Mouse (Mus musculus): ENCODE results near the gene Plekhg5. TPM values are rescaled to one million over a fixed set of nuclear protein-coding genes. Genes with fewer than 3 reads are reported as not detected.
A peak's percentile ranks its signal among the peaks of the same experiment; 100 is the strongest.

Plekhg5 gene
- 11.9 and 13.4 TPM in 2 replicates for polyA plus RNA-seq (2015; fragmentation: Nextera tagmentation; extraction: Ambion mirVana)

- Histone ChIP-seq H3K4me2 (ENCODE audit: low read depth, low read length) (no peak within 1 kb of the TSS), H3K4me1 (ENCODE audit: control insufficient read depth, insufficient read depth, low read length) (peaks cover 9% of the 10 kb centered on the region), H3K4me3 (ENCODE audit: low read length) (no peak within 1 kb of the TSS), H3K9me3 (replicated peaks; ENCODE audit: control insufficient read depth, low read length) (no peaks in the 10 kb centered on the region), H3K27me3 (ENCODE audit: control insufficient read depth, insufficient read depth, low read length) (no peaks in the 10 kb centered on the region), H3K27ac (ENCODE audit: low read length) (no peak within 1 kb of the TSS), H3K36me3 (ENCODE audit: control insufficient read depth, insufficient read depth) (no peaks in the 10 kb centered on the region), H3K9ac (ENCODE audit: low read length) (no peak within 1 kb of the TSS)
- WGBS = 41% methylated on average over 10 of the region's 10 CpGs
- no peak for ATAC-seq (replicated peaks; ENCODE audit: extremely low read depth, insufficient read depth, low FRiP score)
Measured at GRCm38 (mm10) chr4:152072121-152072601, at the start of gene Plekhg5. Gene Plekhg5 (plus strand): TSS chr4:152072498.

GRCm38 (mm10) chr4:152022506-152022905, 49.8 kb upstream of the Plekhg5 start:
- peaks cover 36% of the 10 kb centered on the region for H3K36me3 ChIP-seq (ENCODE audit: control insufficient read depth, insufficient read depth)
- H3K9me3 ChIP-seq (replicated peaks; ENCODE audit: control insufficient read depth, low read length) = no peaks in the 10 kb centered on the region
- H3K9ac ChIP-seq (ENCODE audit: low read length) = no peak overlapping the region
- H3K27ac ChIP-seq (ENCODE audit: low read length) = no peak overlapping the region
- no peak overlapping the region for H3K4me2 ChIP-seq (ENCODE audit: low read depth, low read length)
- no peak overlapping the region for H3K4me3 ChIP-seq (ENCODE audit: low read length)
- no peak for ATAC-seq (replicated peaks; ENCODE audit: extremely low read depth, insufficient read depth, low FRiP score)
- H3K27me3 ChIP-seq (ENCODE audit: control insufficient read depth, insufficient read depth, low read length) = no peaks in the 10 kb centered on the region
- H3K4me1 ChIP-seq (ENCODE audit: control insufficient read depth, insufficient read depth, low read length) = peaks cover 16% of the 10 kb centered on the region
- WGBS = 74% methylated on average over 8 of the region's 8 CpGs

GRCm38 (mm10) chr4:152024525-152024924, 47.8 kb upstream of the Plekhg5 start:
- WGBS = 86% methylated on average over 11 of the region's 11 CpGs
- H3K4me3 ChIP-seq (ENCODE audit: low read length) = no peak overlapping the region
- H3K4me1 ChIP-seq (ENCODE audit: control insufficient read depth, insufficient read depth, low read length) = peaks cover 27% of the 10 kb centered on the region
- no peak for ATAC-seq (replicated peaks; ENCODE audit: extremely low read depth, insufficient read depth, low FRiP score)
- no peak overlapping the region for H3K9ac ChIP-seq (ENCODE audit: low read length)
- H3K27me3 ChIP-seq (ENCODE audit: control insufficient read depth, insufficient read depth, low read length) = no peaks in the 10 kb centered on the region
- H3K9me3 ChIP-seq (replicated peaks; ENCODE audit: control insufficient read depth, low read length) = no peaks in the 10 kb centered on the region
- no peak overlapping the region for H3K27ac ChIP-seq (ENCODE audit: low read length)
- H3K36me3 ChIP-seq (ENCODE audit: control insufficient read depth, insufficient read depth) = peaks cover 28% of the 10 kb centered on the region
- H3K4me2 ChIP-seq (ENCODE audit: low read depth, low read length) = no peak overlapping the region

- Histone ChIP-seq H3K27ac (ENCODE audit: low read length) (peak overlapping the region; percentile 66), H3K4me3 (ENCODE audit: low read length) (peak overlapping the region; percentile 78), H3K36me3 (ENCODE audit: control insufficient read depth, insufficient read depth) (peaks cover 12% of the 10 kb centered on the region), H3K4me1 (ENCODE audit: control insufficient read depth, insufficient read depth, low read length) (peaks cover 27% of the 10 kb centered on the region), H3K9me3 (replicated peaks; ENCODE audit: control insufficient read depth, low read length) (no peaks in the 10 kb centered on the region), H3K27me3 (ENCODE audit: control insufficient read depth, insufficient read depth, low read length) (0 out of 2 replicates have a peak, but pooled peaks cover 4% of the 10 kb centered on the region), H3K9ac (ENCODE audit: low read length) (peak overlapping the region; percentile 78), H3K4me2 (ENCODE audit: low read depth, low read length) (peak overlapping the region; percentile 99)
- 2% methylated on average over 41 of the region's 41 CpGs for WGBS
- peak; percentile 68 for ATAC-seq (replicated peaks; ENCODE audit: extremely low read depth, insufficient read depth, low FRiP score)
Measured at GRCm38 (mm10) chr4:152026751-152027508, 45.4 kb upstream of the Plekhg5 start.

- peaks cover 27% of the 10 kb centered on the region for H3K4me1 ChIP-seq (ENCODE audit: control insufficient read depth, insufficient read depth, low read length)
- no peaks in the 10 kb centered on the region for H3K9me3 ChIP-seq (replicated peaks; ENCODE audit: control insufficient read depth, low read length)
- H3K36me3 ChIP-seq (ENCODE audit: control insufficient read depth, insufficient read depth) = peaks cover 6% of the 10 kb centered on the region
- peak; percentile 96 for ATAC-seq (replicated peaks; ENCODE audit: extremely low read depth, insufficient read depth, low FRiP score)
- peak within 1 kb of the TSS; percentile 66 for H3K27ac ChIP-seq (ENCODE audit: low read length)
- peak within 1 kb of the TSS; percentile 78 for H3K4me3 ChIP-seq (ENCODE audit: low read length)
- peak within 1 kb of the TSS; percentile 78 for H3K9ac ChIP-seq (ENCODE audit: low read length)
- 0 out of 2 replicates have a peak, but pooled peaks cover 4% of the 10 kb centered on the region for H3K27me3 ChIP-seq (ENCODE audit: control insufficient read depth, insufficient read depth, low read length)
- H3K4me2 ChIP-seq (ENCODE audit: low read depth, low read length) = peak within 1 kb of the TSS; percentile 99
- under 1% methylated on average over 35 of the region's 35 CpGs for WGBS
Measured at GRCm38 (mm10) chr4:152027524-152027923, 44.8 kb upstream of the Plekhg5 start, which contains the start of gene Zbtb48. Gene Zbtb48 (minus strand): TSS chr4:152027671.

- 0 out of 2 replicates have a peak, but pooled peaks cover 4% of the 10 kb centered on the region for H3K27me3 ChIP-seq (ENCODE audit: control insufficient read depth, insufficient read depth, low read length)
- no peaks in the 10 kb centered on the region for H3K9me3 ChIP-seq (replicated peaks; ENCODE audit: control insufficient read depth, low read length)
- peaks cover 27% of the 10 kb centered on the region for H3K4me1 ChIP-seq (ENCODE audit: control insufficient read depth, insufficient read depth, low read length)
- H3K27ac ChIP-seq (ENCODE audit: low read length) = no peak overlapping the region; the same call in 1 of the 2 replicates
- H3K9ac ChIP-seq (ENCODE audit: low read length) = no peak overlapping the region; the same call in 1 of the 2 replicates
- peak overlapping the region; percentile 78; the same call in 1 of the 2 replicates for H3K4me3 ChIP-seq (ENCODE audit: low read length)
- H3K36me3 ChIP-seq (ENCODE audit: control insufficient read depth, insufficient read depth) = no peaks in the 10 kb centered on the region
- no peak for ATAC-seq (replicated peaks; ENCODE audit: extremely low read depth, insufficient read depth, low FRiP score)
- H3K4me2 ChIP-seq (ENCODE audit: low read depth, low read length) = peak overlapping the region; percentile 99
- WGBS = 54% methylated on average over 15 of the region's 15 CpGs
Measured at GRCm38 (mm10) chr4:152028456-152028855, 43.8 kb upstream of the Plekhg5 start.

- 29% methylated on average over 5 of the region's 5 CpGs for WGBS
- no peak overlapping the region for H3K4me3 ChIP-seq (ENCODE audit: low read length)
- ATAC-seq (replicated peaks; ENCODE audit: extremely low read depth, insufficient read depth, low FRiP score) = no peak
- H3K27me3 ChIP-seq (ENCODE audit: control insufficient read depth, insufficient read depth, low read length) = 0 out of 2 replicates have a peak, but pooled peaks cover 4% of the 10 kb centered on the region
- H3K4me1 ChIP-seq (ENCODE audit: control insufficient read depth, insufficient read depth, low read length) = peaks cover 27% of the 10 kb centered on the region
- H3K9ac ChIP-seq (ENCODE audit: low read length) = no peak overlapping the region
- no peaks in the 10 kb centered on the region for H3K9me3 ChIP-seq (replicated peaks; ENCODE audit: control insufficient read depth, low read length)
- no peak overlapping the region for H3K4me2 ChIP-seq (ENCODE audit: low read depth, low read length)
- no peaks in the 10 kb centered on the region for H3K36me3 ChIP-seq (ENCODE audit: control insufficient read depth, insufficient read depth)
- no peak overlapping the region for H3K27ac ChIP-seq (ENCODE audit: low read length)
Measured at GRCm38 (mm10) chr4:152029087-152029486, 43.2 kb upstream of the Plekhg5 start.

- Histone ChIP-seq H3K27ac (ENCODE audit: low read length) (no peak overlapping the region), H3K4me2 (ENCODE audit: low read depth, low read length) (no peak overlapping the region)
- 69% methylated on average over 4 of the region's 4 CpGs for WGBS
Measured at GRCm38 (mm10) chr4:152029997-152030396, 42.3 kb upstream of the Plekhg5 start.

GRCm38 (mm10) chr4:152032922-152033321, 39.4 kb upstream of the Plekhg5 start:
- WGBS = 85% methylated on average over 13 of the region's 13 CpGs
- no peak overlapping the region for H3K27ac ChIP-seq (ENCODE audit: low read length)
- peaks cover 9% of the 10 kb centered on the region for H3K4me1 ChIP-seq (ENCODE audit: control insufficient read depth, insufficient read depth, low read length)
- H3K36me3 ChIP-seq (ENCODE audit: control insufficient read depth, insufficient read depth) = no peaks in the 10 kb centered on the region
- 0 out of 2 replicates have a peak, but pooled peaks cover 4% of the 10 kb centered on the region for H3K27me3 ChIP-seq (ENCODE audit: control insufficient read depth, insufficient read depth, low read length)
- no peak overlapping the region for H3K4me2 ChIP-seq (ENCODE audit: low read depth, low read length)
- no peak overlapping the region for H3K9ac ChIP-seq (ENCODE audit: low read length)
- no peak overlapping the region for H3K4me3 ChIP-seq (ENCODE audit: low read length)
- no peak for ATAC-seq (replicated peaks; ENCODE audit: extremely low read depth, insufficient read depth, low FRiP score)
- H3K9me3 ChIP-seq (replicated peaks; ENCODE audit: control insufficient read depth, low read length) = no peaks in the 10 kb centered on the region

More at GRCm38 (mm10) chr4:152029997-152030396, 42.3 kb upstream of the Plekhg5 start:
- Histone ChIP-seq H3K36me3 (ENCODE audit: control insufficient read depth, insufficient read depth) (no peaks in the 10 kb centered on the region), H3K27me3 (ENCODE audit: control insufficient read depth, insufficient read depth, low read length) (0 out of 2 replicates have a peak, but pooled peaks cover 4% of the 10 kb centered on the region), H3K4me1 (ENCODE audit: control insufficient read depth, insufficient read depth, low read length) (peaks cover 27% of the 10 kb centered on the region), H3K4me3 (ENCODE audit: low read length) (no peak overlapping the region), H3K9me3 (replicated peaks; ENCODE audit: control insufficient read depth, low read length) (no peaks in the 10 kb centered on the region), H3K9ac (ENCODE audit: low read length) (peak overlapping the region; percentile 27; the same call in 1 of the 2 replicates)
- no peak for ATAC-seq (replicated peaks; ENCODE audit: extremely low read depth, insufficient read depth, low FRiP score)
